Comparison of ENCODE assay signal across 9 mouse cellular contexts in the genomic region with DNA sequence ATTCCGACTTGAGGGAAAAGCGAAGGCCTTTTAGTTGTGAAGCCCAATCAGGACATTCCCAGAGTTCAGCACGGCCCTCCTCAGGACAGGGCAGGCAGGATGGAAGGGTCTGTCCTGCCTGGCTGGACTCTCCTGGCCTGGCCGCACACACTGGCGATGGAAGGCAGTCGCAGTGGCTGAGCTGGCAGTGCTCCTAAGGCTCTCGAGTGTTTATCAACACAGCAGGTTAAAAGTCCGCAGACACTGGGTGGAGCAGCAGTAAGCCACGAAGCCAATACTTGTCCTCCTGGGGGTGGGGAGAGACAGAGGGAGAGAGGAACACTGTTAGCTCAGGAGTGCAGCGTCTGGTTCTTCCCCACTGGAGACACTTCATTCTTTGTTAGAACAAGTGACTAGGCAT.
DNase-seq lines count a peak whose midpoint lies in the region; ATAC-seq lines count a peak whose summit lies in the region.
"Had no signal": no experiment of that assay in that cellular context is flagged by ENCODE, and none has a peak within 500 bp of the region (broad histone marks: within the 10 kb centered on the region; RNA-seq: fewer than 3 reads in every experiment).

No protein-coding gene starts in this region.

- H3K9ac ChIP-seq in heart, embryonic 15.5 days = no peak overlapping the region
- H3K9ac ChIP-seq in midbrain, embryonic 15.5 days = no peak overlapping the region
- no peak overlapping the region for H3K9ac ChIP-seq in forebrain, embryonic 14.5 days (ENCODE audit: low read length)
- H3K9ac ChIP-seq: hindbrain, embryonic 12.5 days had no signal

- H3K9me3 ChIP-seq in heart, embryonic 15.5 days (replicated peaks) = no peaks in the 10 kb centered on the region
- no peaks in the 10 kb centered on the region for H3K9me3 ChIP-seq in midbrain, embryonic 15.5 days
- no peaks in the 10 kb centered on the region for H3K9me3 ChIP-seq in forebrain, embryonic 14.5 days (replicated peaks; ENCODE audit: control insufficient read depth, low read length)
- H3K9me3 ChIP-seq: hindbrain, embryonic 12.5 days had no signal

- 32% methylated on average over 10 of the region's 10 CpGs for WGBS in heart, embryonic 15.5 days
- 56% methylated on average over 10 of the region's 10 CpGs for WGBS in midbrain, embryonic 15.5 days
- WGBS in forebrain, embryonic 14.5 days = 71% methylated on average over 10 of the region's 10 CpGs

- H3K27ac ChIP-seq in heart, embryonic 15.5 days = peak overlapping the region; percentile 60
- H3K27ac ChIP-seq in midbrain, embryonic 15.5 days = no peak overlapping the region
- H3K27ac ChIP-seq in forebrain, embryonic 14.5 days (ENCODE audit: low read depth, low read length) = no peak overlapping the region; the same call in 1 of the 2 replicates
- H3K27ac ChIP-seq: hindbrain, embryonic 12.5 days had no signal

- peak; percentile 59; the same call in 1 of the 2 replicates for ATAC-seq in cerebellum, adult (ENCODE audit: insufficient number of reproducible peaks, low FRiP score, low TSS enrichment)
- ATAC-seq in heart, embryonic 15.5 days (replicated peaks; ENCODE audit: insufficient number of reproducible peaks, insufficient read depth, low FRiP score, low read depth) = peak; percentile 73
- no peak for ATAC-seq in midbrain, embryonic 15.5 days (replicated peaks)
- ATAC-seq in forebrain, embryonic 14.5 days = no peak

- H3K36me3 ChIP-seq in heart, embryonic 15.5 days = no peaks in the 10 kb centered on the region
- no peaks in the 10 kb centered on the region for H3K36me3 ChIP-seq in midbrain, embryonic 15.5 days (replicated peaks)
- H3K36me3 ChIP-seq in forebrain, embryonic 14.5 days (ENCODE audit: control insufficient read depth, insufficient read depth, low read length) = no peaks in the 10 kb centered on the region
- H3K36me3 ChIP-seq: hindbrain, embryonic 12.5 days had no signal

- H3K4me1 ChIP-seq in heart, embryonic 15.5 days (replicated peaks) = peaks cover 12% of the 10 kb centered on the region
- H3K4me1 ChIP-seq in midbrain, embryonic 15.5 days = no peaks in the 10 kb centered on the region
- no peaks in the 10 kb centered on the region for H3K4me1 ChIP-seq in forebrain, embryonic 14.5 days (ENCODE audit: control insufficient read depth, insufficient read depth, low read length)
- H3K4me1 ChIP-seq: hindbrain, embryonic 12.5 days had no signal

- no peak for DNase-seq in cerebellum, adult 8-10 months
- DNase-seq in brain, adult 2 months (ENCODE audit: low read depth, low spot score) = peak; percentile 42
- peak; percentile 69 to 79 for DNase-seq in lung, adult 18-20 months
- no peak for DNase-seq in thymus, postnatal 36 days
- DNase-seq in forebrain, embryonic 14.5 days (ENCODE audit: low spot score) = no peak

- no peak overlapping the region; the same call in 1 of the 2 replicates for H3K4me2 ChIP-seq in heart, embryonic 15.5 days
- no peak overlapping the region for H3K4me2 ChIP-seq in midbrain, embryonic 15.5 days
- no peak overlapping the region for H3K4me2 ChIP-seq in forebrain, embryonic 14.5 days (ENCODE audit: low read length)
- H3K4me2 ChIP-seq: hindbrain, embryonic 12.5 days had no signal

- no peaks in the 10 kb centered on the region for H3K27me3 ChIP-seq in heart, embryonic 15.5 days
- no peaks in the 10 kb centered on the region for H3K27me3 ChIP-seq in midbrain, embryonic 15.5 days (replicated peaks)
- H3K27me3 ChIP-seq in forebrain, embryonic 14.5 days (replicated peaks; ENCODE audit: control insufficient read depth, insufficient read depth, low read length) = no peaks in the 10 kb centered on the region
- H3K27me3 ChIP-seq: hindbrain, embryonic 12.5 days had no signal

- no peak overlapping the region for H3K4me3 ChIP-seq in heart, embryonic 15.5 days
- H3K4me3 ChIP-seq in midbrain, embryonic 15.5 days = no peak overlapping the region
- no peak overlapping the region for H3K4me3 ChIP-seq in forebrain, embryonic 14.5 days (ENCODE audit: low read depth, low read length)
- H3K4me3 ChIP-seq: hindbrain, embryonic 12.5 days had no signal

Comparison
In these comparisons a context has a peak if more than half of its experiments do, and no peak if none do; other contexts are left out.
1. ATAC-seq: peak in cerebellum, adult (single experiment) and heart, embryonic 15.5 days (single experiment); none in midbrain, embryonic 15.5 days (single experiment) and forebrain, embryonic 14.5 days (single experiment).
2. DNase-seq: peak in brain, adult 2 months (single experiment) and lung, adult 18-20 months (2 of 2); none in cerebellum, adult 8-10 months (single experiment), thymus, postnatal 36 days (0 of 2) and forebrain, embryonic 14.5 days (single experiment).